Mouse (Mus musculus): ENCODE results near the gene Xpr1. TPM values are rescaled to one million over a fixed set of nuclear protein-coding genes. Genes with fewer than 3 reads are reported as not detected.

Xpr1 gene
- polyA plus RNA-seq, 1 experiment from 2014 or later, result 10.1 TPM

DNA sequence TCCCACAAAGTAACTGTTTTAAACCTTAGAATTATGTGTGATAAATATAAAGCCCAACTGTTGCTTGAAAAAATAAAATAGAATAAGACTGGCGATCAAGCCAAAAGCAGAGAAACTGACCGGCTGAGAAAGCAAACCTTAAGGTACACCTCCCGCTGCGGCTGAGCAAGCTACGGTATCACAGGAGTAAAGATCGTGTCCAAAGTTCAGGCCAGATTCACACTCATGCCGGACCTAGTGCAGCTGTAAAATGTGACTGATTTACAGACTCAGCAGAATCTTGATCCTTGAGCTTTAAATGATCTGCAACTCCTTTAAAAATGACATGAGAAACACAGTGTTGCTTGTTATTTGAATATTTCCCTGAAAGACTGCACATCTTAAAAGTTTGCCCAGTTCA is 4.8 kb upstream of the Xpr1 start:
- 85% methylated on average over 7 of the region's 7 CpGs for WGBS (ENCODE audit: insufficient replicate concordance)
- H3K4me1 ChIP-seq (ENCODE audit: control insufficient read depth, insufficient read depth, low read length), result 0 out of 2 replicates have a peak, but pooled peaks cover 3% of the 10 kb centered on the region
- H3K27me3 ChIP-seq (ENCODE audit: control insufficient read depth, insufficient read depth, low read length), result no peaks in the 10 kb centered on the region
- no peaks in the 10 kb centered on the region for H3K36me3 ChIP-seq (ENCODE audit: control insufficient read depth, insufficient read depth, low read length)
- H3K9ac ChIP-seq (ENCODE audit: low read depth, low read length), result no peak overlapping the region
- no peak overlapping the region for H3K4me2 ChIP-seq
- no peak overlapping the region for H3K27ac ChIP-seq (ENCODE audit: low read depth, low read length)
- H3K9me3 ChIP-seq (replicated peaks; ENCODE audit: control insufficient read depth, low read length), result no peaks in the 10 kb centered on the region
- no peak overlapping the region for H3K4me3 ChIP-seq (ENCODE audit: low read depth, low read length)
- ATAC-seq (replicated peaks; ENCODE audit: insufficient number of reproducible peaks, low FRiP score, low TSS enrichment), result no peak

GRCm38 (mm10) chr1:155416147-155416700 is 991 bp downstream of the Xpr1 start:
- no peaks in the 10 kb centered on the region for H3K36me3 ChIP-seq (ENCODE audit: control insufficient read depth, insufficient read depth, low read length)
- H3K4me1 ChIP-seq (ENCODE audit: control insufficient read depth, insufficient read depth, low read length), result no peaks in the 10 kb centered on the region
- peak overlapping the region; percentile 83 for H3K9ac ChIP-seq (ENCODE audit: low read depth, low read length)
- peak overlapping the region; percentile 82 for H3K27ac ChIP-seq (ENCODE audit: low read depth, low read length)
- peak overlapping the region; percentile 95 for H3K4me3 ChIP-seq (ENCODE audit: low read depth, low read length)
- H3K27me3 ChIP-seq (ENCODE audit: control insufficient read depth, insufficient read depth, low read length), result no peaks in the 10 kb centered on the region
- H3K4me2 ChIP-seq, result peak overlapping the region; percentile 74
- H3K9me3 ChIP-seq (replicated peaks; ENCODE audit: control insufficient read depth, low read length), result no peaks in the 10 kb centered on the region
- ATAC-seq (replicated peaks; ENCODE audit: insufficient number of reproducible peaks, low FRiP score, low TSS enrichment), result no peak
- 7% methylated on average over 6 of the region's 6 CpGs for WGBS (ENCODE audit: insufficient replicate concordance)

DNA sequence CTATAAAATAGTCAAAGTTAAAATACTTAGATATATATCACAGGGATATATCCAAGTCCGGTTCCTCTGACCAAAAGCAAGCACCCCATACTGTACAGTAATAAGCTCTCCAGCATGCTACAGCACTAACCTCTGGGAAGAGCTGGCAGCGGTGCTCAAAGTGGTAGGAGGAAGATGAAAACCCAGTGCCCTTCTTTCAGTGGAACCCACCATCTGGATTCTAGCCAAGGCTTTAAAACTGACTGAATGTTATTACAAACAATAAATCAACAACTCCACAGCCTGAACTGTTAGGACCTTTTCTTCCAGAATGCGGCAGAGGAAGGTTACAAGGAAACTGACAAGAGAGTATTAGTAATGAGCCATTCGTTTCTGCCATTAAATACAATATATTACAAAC is 1.8 kb downstream of the Xpr1 start:
- Histone ChIP-seq H3K9ac (ENCODE audit: low read depth, low read length) (no peak overlapping the region), H3K4me3 (ENCODE audit: low read depth, low read length) (no peak overlapping the region), H3K36me3 (ENCODE audit: control insufficient read depth, insufficient read depth, low read length) (no peaks in the 10 kb centered on the region), H3K4me2 (no peak overlapping the region), H3K9me3 (replicated peaks; ENCODE audit: control insufficient read depth, low read length) (no peaks in the 10 kb centered on the region), H3K27me3 (ENCODE audit: control insufficient read depth, insufficient read depth, low read length) (no peaks in the 10 kb centered on the region), H3K27ac (ENCODE audit: low read depth, low read length) (no peak overlapping the region), H3K4me1 (ENCODE audit: control insufficient read depth, insufficient read depth, low read length) (no peaks in the 10 kb centered on the region)
- ATAC-seq (replicated peaks; ENCODE audit: insufficient number of reproducible peaks, low FRiP score, low TSS enrichment), result no peak
- 65% methylated on average over 4 of the region's 4 CpGs for WGBS (ENCODE audit: insufficient replicate concordance)

- Histone ChIP-seq H3K27me3 (ENCODE audit: control insufficient read depth, insufficient read depth, low read length) (no peaks in the 10 kb centered on the region), H3K36me3 (ENCODE audit: control insufficient read depth, insufficient read depth, low read length) (no peaks in the 10 kb centered on the region)
- 86% methylated on average over 2 of the region's 2 CpGs for WGBS (ENCODE audit: insufficient replicate concordance)
Measured at GRCm38 (mm10) chr1:155412705-155413104, 4.5 kb downstream of the Xpr1 start.

DNA sequence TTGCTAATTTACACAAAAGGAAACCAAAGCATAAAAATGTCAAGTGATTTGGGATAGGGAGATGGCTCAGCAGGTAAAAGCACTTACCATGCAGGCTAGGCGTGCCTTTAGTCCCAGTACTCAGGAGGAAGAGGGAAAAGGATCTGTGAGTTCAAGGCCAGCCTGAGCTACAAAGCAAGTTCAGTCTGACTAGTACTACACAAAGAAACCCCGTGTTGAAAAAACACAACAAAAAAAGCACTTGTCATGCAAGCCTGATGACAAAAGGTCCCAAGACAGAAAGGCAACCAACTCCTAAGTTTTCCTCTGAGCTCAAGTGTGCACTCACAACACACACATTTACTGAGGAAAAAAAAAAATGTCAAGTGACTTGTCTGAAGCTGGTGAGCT is 8.6 kb downstream of the Xpr1 start:
- 84% methylated on average over 2 of the region's 2 CpGs for WGBS (ENCODE audit: insufficient replicate concordance)
- Histone ChIP-seq H3K9ac (ENCODE audit: low read depth, low read length) (no peak overlapping the region), H3K36me3 (ENCODE audit: control insufficient read depth, insufficient read depth, low read length) (no peaks in the 10 kb centered on the region), H3K4me3 (ENCODE audit: low read depth, low read length) (no peak overlapping the region), H3K27me3 (ENCODE audit: control insufficient read depth, insufficient read depth, low read length) (no peaks in the 10 kb centered on the region), H3K4me2 (no peak overlapping the region), H3K27ac (ENCODE audit: low read depth, low read length) (no peak overlapping the region), H3K4me1 (ENCODE audit: control insufficient read depth, insufficient read depth, low read length) (no peaks in the 10 kb centered on the region), H3K9me3 (replicated peaks; ENCODE audit: control insufficient read depth, low read length) (0 out of 2 replicates have a peak, but pooled peaks cover 2% of the 10 kb centered on the region)
- no peak for ATAC-seq (replicated peaks; ENCODE audit: insufficient number of reproducible peaks, low FRiP score, low TSS enrichment)

More at GRCm38 (mm10) chr1:155412705-155413104, 4.5 kb downstream of the Xpr1 start:
- no peak for ATAC-seq (replicated peaks; ENCODE audit: insufficient number of reproducible peaks, low FRiP score, low TSS enrichment)
- H3K9ac ChIP-seq (ENCODE audit: low read depth, low read length), result no peak overlapping the region
- H3K4me2 ChIP-seq, result no peak overlapping the region
- H3K9me3 ChIP-seq (replicated peaks; ENCODE audit: control insufficient read depth, low read length), result no peaks in the 10 kb centered on the region
- H3K27ac ChIP-seq (ENCODE audit: low read depth, low read length), result no peak overlapping the region
- no peaks in the 10 kb centered on the region for H3K4me1 ChIP-seq (ENCODE audit: control insufficient read depth, insufficient read depth, low read length)
- no peak overlapping the region for H3K4me3 ChIP-seq (ENCODE audit: low read depth, low read length)

DNA sequence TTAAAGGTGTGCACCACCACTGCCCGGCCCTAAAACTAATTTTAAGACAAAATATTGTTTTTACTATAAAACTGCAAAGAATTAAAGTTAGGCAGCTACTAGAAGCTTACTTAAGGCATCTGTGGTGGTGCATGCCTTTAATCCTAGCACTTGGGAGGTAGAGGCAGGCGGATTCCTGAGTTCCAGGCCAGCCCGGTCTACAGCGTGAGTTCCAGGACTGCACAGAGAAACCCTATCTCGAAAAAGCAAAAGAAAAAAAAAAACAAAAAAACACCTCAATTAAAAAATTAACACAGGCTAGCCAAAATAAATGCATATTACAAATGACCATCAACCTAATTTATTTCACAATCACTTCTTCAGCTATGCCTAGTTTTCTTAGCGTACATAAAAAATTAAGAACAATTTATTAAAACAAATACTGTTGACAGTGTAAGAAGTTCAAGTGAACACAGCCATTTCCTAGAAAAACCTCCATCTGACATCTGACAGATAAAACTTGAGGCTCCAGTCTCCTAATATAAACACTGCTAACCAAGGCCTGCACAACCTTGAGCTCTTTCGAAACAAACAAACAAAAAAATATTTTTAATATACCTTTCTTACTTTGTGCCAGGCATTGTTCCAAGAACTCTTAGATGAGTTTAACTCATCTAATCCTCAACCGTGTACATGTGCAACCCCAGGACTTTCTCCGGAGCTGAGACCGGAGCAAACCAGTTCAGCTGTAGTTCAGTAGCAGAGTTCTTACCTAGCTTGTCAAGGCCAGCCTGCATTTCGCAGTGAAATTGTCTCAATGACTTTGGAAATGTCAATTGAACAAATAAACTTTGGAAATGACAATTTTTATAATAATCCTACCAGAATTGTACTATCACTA is 9.3 kb downstream of the Xpr1 start:
- no peaks in the 10 kb centered on the region for H3K4me1 ChIP-seq (ENCODE audit: control insufficient read depth, insufficient read depth, low read length)
- no peak overlapping the region for H3K4me3 ChIP-seq (ENCODE audit: low read depth, low read length)
- no peaks in the 10 kb centered on the region for H3K36me3 ChIP-seq (ENCODE audit: control insufficient read depth, insufficient read depth, low read length)
- H3K9ac ChIP-seq (ENCODE audit: low read depth, low read length), result no peak overlapping the region
- 79% methylated on average over 11 of the region's 11 CpGs for WGBS (ENCODE audit: insufficient replicate concordance)
- no peak for ATAC-seq (replicated peaks; ENCODE audit: insufficient number of reproducible peaks, low FRiP score, low TSS enrichment)
- H3K4me2 ChIP-seq, result no peak overlapping the region
- no peak overlapping the region for H3K27ac ChIP-seq (ENCODE audit: low read depth, low read length)
- 0 out of 2 replicates have a peak, but pooled peaks cover 2% of the 10 kb centered on the region for H3K9me3 ChIP-seq (replicated peaks; ENCODE audit: control insufficient read depth, low read length)
- no peaks in the 10 kb centered on the region for H3K27me3 ChIP-seq (ENCODE audit: control insufficient read depth, insufficient read depth, low read length)

GRCm38 (mm10) chr1:155400056-155400455 is 17.2 kb downstream of the Xpr1 start:
- no peak overlapping the region for H3K9ac ChIP-seq (ENCODE audit: low read depth, low read length)
- H3K27ac ChIP-seq (ENCODE audit: low read depth, low read length), result no peak overlapping the region
- H3K27me3 ChIP-seq (ENCODE audit: control insufficient read depth, insufficient read depth, low read length), result no peaks in the 10 kb centered on the region
- H3K4me1 ChIP-seq (ENCODE audit: control insufficient read depth, insufficient read depth, low read length), result no peaks in the 10 kb centered on the region
- H3K36me3 ChIP-seq (ENCODE audit: control insufficient read depth, insufficient read depth, low read length), result no peaks in the 10 kb centered on the region
- no peak overlapping the region for H3K4me2 ChIP-seq
- 0 out of 2 replicates have a peak, but pooled peaks cover 2% of the 10 kb centered on the region for H3K9me3 ChIP-seq (replicated peaks; ENCODE audit: control insufficient read depth, low read length)
- WGBS (ENCODE audit: insufficient replicate concordance), result 81% methylated on average over 4 of the region's 4 CpGs
- ATAC-seq (replicated peaks; ENCODE audit: insufficient number of reproducible peaks, low FRiP score, low TSS enrichment), result no peak
- no peak overlapping the region for H3K4me3 ChIP-seq (ENCODE audit: low read depth, low read length)

DNA sequence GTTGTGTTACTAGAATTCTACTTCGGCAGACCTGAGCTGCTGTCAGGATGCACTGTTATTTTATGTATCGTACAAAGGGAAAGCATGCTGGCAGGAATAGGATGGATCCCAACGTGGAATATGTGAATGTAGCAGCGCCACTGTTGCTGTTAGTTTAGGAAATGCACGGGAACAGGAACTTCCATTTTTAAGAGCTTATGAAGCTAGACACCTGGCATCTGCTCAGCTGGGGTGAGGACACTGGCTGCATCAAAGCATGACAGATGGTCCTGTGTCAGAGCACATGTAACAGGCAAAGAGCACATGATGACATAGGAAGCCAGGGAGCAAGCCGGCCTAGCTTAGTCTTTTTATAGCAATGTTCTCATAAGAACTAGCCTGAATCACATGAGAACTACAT is 22.4 kb downstream of the Xpr1 start:
- Histone ChIP-seq H3K27me3 (ENCODE audit: control insufficient read depth, insufficient read depth, low read length) (no peaks in the 10 kb centered on the region), H3K4me3 (ENCODE audit: low read depth, low read length) (no peak overlapping the region), H3K4me2 (no peak overlapping the region), H3K36me3 (ENCODE audit: control insufficient read depth, insufficient read depth, low read length) (no peaks in the 10 kb centered on the region), H3K9ac (ENCODE audit: low read depth, low read length) (no peak overlapping the region), H3K9me3 (replicated peaks; ENCODE audit: control insufficient read depth, low read length) (no peaks in the 10 kb centered on the region), H3K27ac (ENCODE audit: low read depth, low read length) (no peak overlapping the region; the same call in 1 of the 2 replicates), H3K4me1 (ENCODE audit: control insufficient read depth, insufficient read depth, low read length) (no peaks in the 10 kb centered on the region; the same call in 1 of the 2 replicates)
- no peak for ATAC-seq (replicated peaks; ENCODE audit: insufficient number of reproducible peaks, low FRiP score, low TSS enrichment)
- 82% methylated on average over 6 of the region's 6 CpGs for WGBS (ENCODE audit: insufficient replicate concordance)

Data from heart, embryonic 11.5 days (tissue).